Mouse (Mus musculus): ENCODE data around the gene Apom.

Gene Apom

GRCm38 (mm10) chr17:35096597-35096996 lies 35.3 kb downstream of the Apom start:
- no peak for DNase-seq (ENCODE audit: low spot score)

- DNase-seq (ENCODE audit: low spot score), result no peak
These were observed 37.1 kb downstream of the Apom start for GRCm38 (mm10) chr17:35094475-35095365.

GRCm38 (mm10) chr17:35092403-35093198 lies 39.2 kb downstream of the Apom start:
- no peak for DNase-seq (ENCODE audit: low spot score)

- DNase-seq (ENCODE audit: low spot score), result no peak
These were observed 41.5 kb downstream of the Apom start for GRCm38 (mm10) chr17:35090166-35090932.

GRCm38 (mm10) chr17:35088825-35089644 lies 42.8 kb downstream of the Apom start, which contains the start of gene Abhd16a:
Abhd16a (plus strand) TSS chr17:35089263.
- peak; percentile 93 for DNase-seq (ENCODE audit: low spot score)

- no peak for DNase-seq (ENCODE audit: low spot score)
These were observed 43.7 kb downstream of the Apom start for GRCm38 (mm10) chr17:35088151-35088550.

GRCm38 (mm10) chr17:35085208-35085865 lies 46.5 kb downstream of the Apom start, which contains the start of gene Ly6g6f:
Ly6g6f (minus strand) TSS chr17:35085610.
- no peak for DNase-seq (ENCODE audit: low spot score)

- DNase-seq (ENCODE audit: low spot score), result no peak
These were observed 47.8 kb downstream of the Apom start for GRCm38 (mm10) chr17:35083929-35084497.

- no peak for DNase-seq (ENCODE audit: low spot score)
These were observed 48.8 kb downstream of the Apom start for GRCm38 (mm10) chr17:35082841-35083576.

- DNase-seq (ENCODE audit: low spot score), result no peak
These were observed 51.1 kb downstream of the Apom start for GRCm38 (mm10) chr17:35080710-35081109.

- no peak for DNase-seq (ENCODE audit: low spot score)
These were observed 51.6 kb downstream of the Apom start for GRCm38 (mm10) chr17:35080248-35080647.

- DNase-seq (ENCODE audit: low spot score), result no peak
These were observed 52.1 kb downstream of the Apom start for GRCm38 (mm10) chr17:35079778-35080177.

Data from testis, postnatal 10 days (tissue).